Mouse (Mus musculus): ENCODE results near the gene Hnrnph1. TPM values are rescaled to one million over a fixed set of nuclear protein-coding genes. Genes with fewer than 3 reads are reported as not detected.
"Not testable (repeated sequence)": the region's sequence is repeated elsewhere in the genome, so short reads cannot be mapped to it uniquely, and the experiment has no call there.

Gene Hnrnph1
- polyA plus RNA-seq, 1 experiment from 2014 or later: 384 TPM

GRCm38 (mm10) chr11:50354162-50354561 is 22.6 kb upstream of the Hnrnph1 start, which contains the start of gene Cby3:
Gene Cby3, plus strand, starts transcription at chr11:50354462.
- no peak within 1 kb of the TSS for H3K27ac ChIP-seq (ENCODE audit: low read depth, low read length)
- no peak within 1 kb of the TSS for H3K4me2 ChIP-seq (ENCODE audit: low read length)
- no peaks in the 10 kb centered on the region for H3K36me3 ChIP-seq (ENCODE audit: control insufficient read depth, insufficient read depth, low read length)
- no peaks in the 10 kb centered on the region for H3K9me3 ChIP-seq (ENCODE audit: control insufficient read depth, low read length)
- no peak for ATAC-seq
- no peaks in the 10 kb centered on the region for H3K27me3 ChIP-seq (replicated peaks; ENCODE audit: control insufficient read depth, insufficient read depth, low read length)
- peaks cover 3% of the 10 kb centered on the region; the same call in 1 of the 2 replicates for H3K4me1 ChIP-seq (ENCODE audit: control insufficient read depth, insufficient read depth, low read depth, low read length)
- H3K4me3 ChIP-seq (ENCODE audit: low read length): no peak within 1 kb of the TSS
- no peak within 1 kb of the TSS for H3K9ac ChIP-seq (ENCODE audit: low read depth, low read length)

DNA sequence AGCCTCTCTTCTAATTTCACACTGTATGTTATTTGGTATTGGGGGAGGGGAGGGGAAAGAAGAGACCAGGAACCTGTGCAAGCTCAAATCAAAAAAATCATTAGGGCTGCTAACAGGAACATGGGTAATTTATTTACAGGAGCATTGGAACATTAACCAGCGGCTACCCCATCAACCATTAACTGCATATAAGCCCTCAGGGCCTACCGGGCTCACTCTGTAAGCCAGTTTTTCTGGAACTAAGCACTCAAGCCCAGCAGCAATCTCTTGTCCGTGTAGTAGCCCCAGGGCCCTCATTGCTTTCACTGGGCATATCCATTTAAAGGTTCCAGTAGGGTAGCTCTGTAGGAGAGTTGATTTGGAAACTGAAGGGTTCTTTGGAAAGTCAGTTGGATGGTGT is 21.9 kb upstream of the Hnrnph1 start:
- H3K4me2 ChIP-seq (ENCODE audit: low read length): no peak overlapping the region
- WGBS: 63% methylated on average over 3 of the region's 3 CpGs
- H3K36me3 ChIP-seq (ENCODE audit: control insufficient read depth, insufficient read depth, low read length): no peaks in the 10 kb centered on the region
- no peak for ATAC-seq
- H3K4me3 ChIP-seq (ENCODE audit: low read length): no peak overlapping the region
- H3K9ac ChIP-seq (ENCODE audit: low read depth, low read length): no peak overlapping the region
- H3K9me3 ChIP-seq (ENCODE audit: control insufficient read depth, low read length): no peaks in the 10 kb centered on the region
- no peaks in the 10 kb centered on the region for H3K27me3 ChIP-seq (replicated peaks; ENCODE audit: control insufficient read depth, insufficient read depth, low read length)
- no peak overlapping the region for H3K27ac ChIP-seq (ENCODE audit: low read depth, low read length)
- peaks cover 3% of the 10 kb centered on the region; the same call in 1 of the 2 replicates for H3K4me1 ChIP-seq (ENCODE audit: control insufficient read depth, insufficient read depth, low read depth, low read length)

DNA sequence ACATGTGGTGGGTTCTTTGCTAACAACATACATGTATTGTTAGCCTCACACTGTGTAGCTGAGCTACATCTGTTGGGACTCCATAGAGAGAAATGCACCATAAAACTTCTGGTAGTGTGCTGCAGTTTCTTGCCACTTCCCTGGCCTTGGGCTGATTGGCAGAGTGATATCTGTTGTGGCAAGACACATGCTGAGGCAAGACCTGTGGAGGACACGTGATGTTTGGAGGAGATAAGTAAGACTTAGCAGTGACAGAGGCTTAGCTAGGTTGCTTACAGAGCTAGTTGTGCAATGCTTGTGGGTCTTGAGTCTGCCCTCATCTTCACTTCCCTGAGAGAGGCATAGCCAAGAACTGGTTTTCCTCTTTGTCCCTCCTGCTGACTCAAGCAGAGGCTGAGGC is 21.4 kb upstream of the Hnrnph1 start:
- H3K9ac ChIP-seq (ENCODE audit: low read depth, low read length): no peak overlapping the region
- H3K4me1 ChIP-seq (ENCODE audit: control insufficient read depth, insufficient read depth, low read depth, low read length): peaks cover 3% of the 10 kb centered on the region; the same call in 1 of the 2 replicates
- H3K27me3 ChIP-seq (replicated peaks; ENCODE audit: control insufficient read depth, insufficient read depth, low read length): no peaks in the 10 kb centered on the region
- no peaks in the 10 kb centered on the region for H3K9me3 ChIP-seq (ENCODE audit: control insufficient read depth, low read length)
- no peak for ATAC-seq
- no peaks in the 10 kb centered on the region for H3K36me3 ChIP-seq (ENCODE audit: control insufficient read depth, insufficient read depth, low read length)
- WGBS: 61% methylated on average over 1 of the region's 1 CpGs
- no peak overlapping the region for H3K27ac ChIP-seq (ENCODE audit: low read depth, low read length)
- no peak overlapping the region for H3K4me2 ChIP-seq (ENCODE audit: low read length)
- H3K4me3 ChIP-seq (ENCODE audit: low read length): no peak overlapping the region

DNA sequence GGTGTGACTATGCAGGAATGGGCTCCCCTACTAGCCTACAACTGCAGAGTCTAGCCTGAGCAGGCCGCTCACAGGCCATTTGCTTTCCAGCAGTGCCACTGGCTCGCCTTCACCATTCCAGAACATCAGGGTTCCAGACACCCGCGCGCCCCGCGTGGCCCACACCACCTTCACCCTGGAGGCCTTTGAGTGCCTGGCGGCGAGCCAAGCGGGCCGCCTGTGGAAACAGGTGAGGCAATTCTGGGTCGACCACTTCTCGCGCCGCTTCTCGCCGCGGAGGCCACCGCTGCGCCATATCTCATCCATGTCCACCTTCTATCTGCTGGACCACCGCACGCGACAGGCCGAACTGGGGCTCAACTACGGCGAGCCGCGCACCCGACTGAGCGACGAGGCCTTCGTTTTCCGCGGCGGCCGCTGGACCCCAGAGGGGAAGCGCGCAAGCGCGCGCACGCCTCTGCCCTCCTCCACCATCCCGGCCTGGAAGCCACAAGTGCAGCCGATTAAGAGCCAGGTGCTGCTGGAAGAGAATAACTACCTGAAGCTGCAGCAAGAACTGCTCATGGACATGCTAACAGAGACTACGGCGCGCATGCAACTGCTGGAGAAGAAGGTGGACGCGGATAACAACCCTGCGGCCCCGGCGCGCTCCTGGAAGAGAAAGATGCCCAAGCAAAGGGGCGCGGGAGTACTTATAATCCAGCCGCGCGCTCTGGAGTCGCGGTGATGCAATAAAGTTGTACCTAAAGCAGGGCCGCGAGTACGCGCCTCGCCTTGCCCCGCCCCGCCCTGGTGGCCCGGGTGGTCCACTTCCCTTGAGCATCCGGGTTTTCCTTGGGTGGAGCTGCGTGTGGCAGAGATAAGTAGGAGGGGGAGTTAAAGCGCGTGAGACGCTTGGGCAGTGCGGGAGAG is 17.6 kb upstream of the Hnrnph1 start:
- peaks cover 3% of the 10 kb centered on the region; the same call in 1 of the 2 replicates for H3K4me1 ChIP-seq (ENCODE audit: control insufficient read depth, insufficient read depth, low read depth, low read length)
- H3K4me3 ChIP-seq (ENCODE audit: low read length): peak overlapping the region; percentile 51
- no peaks in the 10 kb centered on the region for H3K36me3 ChIP-seq (ENCODE audit: control insufficient read depth, insufficient read depth, low read length)
- peak overlapping the region; percentile 80 for H3K27ac ChIP-seq (ENCODE audit: low read depth, low read length)
- no peaks in the 10 kb centered on the region for H3K27me3 ChIP-seq (replicated peaks; ENCODE audit: control insufficient read depth, insufficient read depth, low read length)
- H3K9ac ChIP-seq (ENCODE audit: low read depth, low read length): peak overlapping the region; percentile 84
- peak; percentile 83 for ATAC-seq
- peak overlapping the region; percentile 89 for H3K4me2 ChIP-seq (ENCODE audit: low read length)
- no peaks in the 10 kb centered on the region for H3K9me3 ChIP-seq (ENCODE audit: control insufficient read depth, low read length)
- WGBS: 1% methylated on average over 70 of the region's 74 CpGs

DNA sequence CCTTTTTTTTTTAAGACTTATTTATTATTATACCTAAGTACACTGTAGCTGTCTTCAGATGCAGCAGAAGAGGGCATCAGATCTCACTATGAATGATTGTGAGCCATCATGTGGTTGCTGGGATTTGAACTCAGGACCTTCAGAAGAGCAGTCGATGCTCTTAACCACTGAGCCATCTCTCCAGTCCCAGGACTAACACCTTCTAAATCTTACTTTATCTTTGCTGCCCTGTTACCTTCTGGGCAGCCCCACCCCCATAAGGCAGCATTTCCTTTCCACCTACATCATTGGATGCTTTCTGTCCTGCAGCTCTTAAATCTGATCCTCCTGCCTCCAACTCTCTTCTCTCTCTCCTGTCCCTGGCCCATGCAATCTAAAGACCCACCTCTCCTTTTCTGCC is 15.5 kb upstream of the Hnrnph1 start:
- H3K36me3 ChIP-seq (ENCODE audit: control insufficient read depth, insufficient read depth, low read length); H3K4me1 ChIP-seq (ENCODE audit: control insufficient read depth, insufficient read depth, low read depth, low read length); H3K4me2 ChIP-seq (ENCODE audit: low read length); H3K4me3 ChIP-seq (ENCODE audit: low read length); H3K27me3 ChIP-seq (replicated peaks; ENCODE audit: control insufficient read depth, insufficient read depth, low read length); ATAC-seq; H3K9me3 ChIP-seq (ENCODE audit: control insufficient read depth, low read length); H3K9ac ChIP-seq (ENCODE audit: low read depth, low read length); H3K27ac ChIP-seq (ENCODE audit: low read depth, low read length): not testable (repeated sequence)
- 96% methylated on average over 1 of the region's 1 CpGs for WGBS

DNA sequence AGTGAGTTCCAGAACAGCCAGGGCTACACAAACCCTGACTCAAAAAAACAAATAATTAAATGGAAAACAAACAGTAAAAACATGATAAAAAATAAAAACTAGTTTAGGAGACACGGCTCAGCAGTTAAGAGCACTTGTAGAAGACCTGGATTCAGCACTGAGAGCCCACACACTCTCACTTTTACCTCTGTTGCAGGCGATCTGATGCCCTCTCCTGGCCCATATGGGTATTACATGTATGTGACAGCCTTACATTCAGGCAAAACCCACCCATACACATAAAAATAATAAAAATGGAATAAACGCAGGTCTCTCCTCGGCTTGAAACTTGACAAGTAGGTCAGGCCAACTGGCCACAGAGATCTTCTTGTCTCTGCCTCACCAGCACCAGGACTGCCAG is 12.2 kb upstream of the Hnrnph1 start:
- WGBS: 11% methylated on average over 4 of the region's 4 CpGs
- Histone ChIP-seq H3K27me3 (replicated peaks; ENCODE audit: control insufficient read depth, insufficient read depth, low read length) (no peaks in the 10 kb centered on the region), H3K4me1 (ENCODE audit: control insufficient read depth, insufficient read depth, low read depth, low read length) (no peaks in the 10 kb centered on the region), H3K27ac (ENCODE audit: low read depth, low read length) (no peak overlapping the region), H3K9me3 (ENCODE audit: control insufficient read depth, low read length) (no peaks in the 10 kb centered on the region), H3K36me3 (ENCODE audit: control insufficient read depth, insufficient read depth, low read length) (no peaks in the 10 kb centered on the region), H3K4me3 (ENCODE audit: low read length) (no peak overlapping the region), H3K9ac (ENCODE audit: low read depth, low read length) (no peak overlapping the region), H3K4me2 (ENCODE audit: low read length) (no peak overlapping the region)
- peak; percentile 76 for ATAC-seq

DNA sequence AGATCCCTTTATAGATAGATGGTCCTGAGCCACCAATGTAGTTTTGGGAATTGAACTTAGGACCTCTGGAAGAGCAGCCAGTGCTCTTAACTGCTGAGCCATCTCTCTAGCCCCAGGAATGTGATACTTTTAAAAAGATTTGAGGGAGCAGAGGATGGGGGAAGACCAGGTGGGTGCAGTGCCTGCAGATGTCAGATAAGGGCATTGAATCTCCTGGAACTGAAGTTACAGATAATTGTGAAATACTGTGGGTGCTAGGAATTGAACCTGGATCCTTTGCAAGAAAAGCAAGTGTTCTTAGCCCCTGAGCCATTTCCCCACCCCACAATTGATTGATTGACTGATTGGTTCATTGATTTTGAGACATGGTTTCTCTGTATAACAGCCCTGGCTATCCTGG is 11.5 kb upstream of the Hnrnph1 start:
- Histone ChIP-seq H3K9ac (ENCODE audit: low read depth, low read length) (no peak overlapping the region), H3K4me1 (ENCODE audit: control insufficient read depth, insufficient read depth, low read depth, low read length) (no peaks in the 10 kb centered on the region), H3K27me3 (replicated peaks; ENCODE audit: control insufficient read depth, insufficient read depth, low read length) (no peaks in the 10 kb centered on the region), H3K4me3 (ENCODE audit: low read length) (no peak overlapping the region), H3K36me3 (ENCODE audit: control insufficient read depth, insufficient read depth, low read length) (no peaks in the 10 kb centered on the region), H3K27ac (ENCODE audit: low read depth, low read length) (no peak overlapping the region), H3K4me2 (ENCODE audit: low read length) (no peak overlapping the region), H3K9me3 (ENCODE audit: control insufficient read depth, low read length) (no peaks in the 10 kb centered on the region)
- ATAC-seq: no peak

DNA sequence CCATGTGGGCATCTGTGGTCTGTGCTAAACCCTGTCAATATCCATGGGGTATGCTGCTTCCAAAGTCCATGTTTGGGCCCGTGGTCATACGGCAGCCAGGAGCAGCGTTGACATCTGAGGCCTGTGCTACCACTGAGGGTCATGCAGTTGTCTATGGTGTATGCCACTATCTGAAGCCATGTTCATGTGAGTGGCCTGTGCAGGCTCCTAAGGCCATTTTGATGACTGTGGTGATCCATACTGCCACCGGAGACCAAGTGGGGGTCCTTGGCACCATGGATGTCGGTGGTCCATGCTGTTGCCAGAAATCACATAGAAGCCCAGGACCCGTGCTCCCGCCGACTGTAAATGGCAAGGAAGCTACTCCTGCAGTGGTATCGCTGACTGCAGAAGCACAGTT is 9.3 kb upstream of the Hnrnph1 start:
- no peak for ATAC-seq
- H3K9me3 ChIP-seq (ENCODE audit: control insufficient read depth, low read length): no peaks in the 10 kb centered on the region
- no peaks in the 10 kb centered on the region for H3K27me3 ChIP-seq (replicated peaks; ENCODE audit: control insufficient read depth, insufficient read depth, low read length)
- H3K9ac ChIP-seq (ENCODE audit: low read depth, low read length): no peak overlapping the region
- no peak overlapping the region for H3K4me3 ChIP-seq (ENCODE audit: low read length)
- 94% methylated on average over 9 of the region's 9 CpGs for WGBS
- H3K36me3 ChIP-seq (ENCODE audit: control insufficient read depth, insufficient read depth, low read length): no peaks in the 10 kb centered on the region
- no peak overlapping the region for H3K4me2 ChIP-seq (ENCODE audit: low read length)
- peaks cover 4% of the 10 kb centered on the region; the same call in 1 of the 2 replicates for H3K4me1 ChIP-seq (ENCODE audit: control insufficient read depth, insufficient read depth, low read depth, low read length)
- H3K27ac ChIP-seq (ENCODE audit: low read depth, low read length): no peak overlapping the region

- Histone ChIP-seq H3K4me1 (ENCODE audit: control insufficient read depth, insufficient read depth, low read depth, low read length) (peaks cover 4% of the 10 kb centered on the region; the same call in 1 of the 2 replicates), H3K4me2 (ENCODE audit: low read length) (no peak overlapping the region), H3K9me3 (ENCODE audit: control insufficient read depth, low read length) (no peaks in the 10 kb centered on the region), H3K27me3 (replicated peaks; ENCODE audit: control insufficient read depth, insufficient read depth, low read length) (no peaks in the 10 kb centered on the region), H3K4me3 (ENCODE audit: low read length) (no peak overlapping the region), H3K36me3 (ENCODE audit: control insufficient read depth, insufficient read depth, low read length) (no peaks in the 10 kb centered on the region), H3K9ac (ENCODE audit: low read depth, low read length) (no peak overlapping the region), H3K27ac (ENCODE audit: low read depth, low read length) (no peak overlapping the region)
- ATAC-seq: no peak
- WGBS: 89% methylated on average over 5 of the region's 5 CpGs
Observed at GRCm38 (mm10) chr11:50369360-50369911, 7.4 kb upstream of the Hnrnph1 start.
